Mouse (Mus musculus): ENCODE data around the gene Fbxl5.

The Fbxl5 gene

GRCm38 (mm10) chr5:43827366-43827765, 5.9 kb upstream of the Fbxl5 start:
- no peak for DNase-seq (ENCODE audit: low spot score)

DNA sequence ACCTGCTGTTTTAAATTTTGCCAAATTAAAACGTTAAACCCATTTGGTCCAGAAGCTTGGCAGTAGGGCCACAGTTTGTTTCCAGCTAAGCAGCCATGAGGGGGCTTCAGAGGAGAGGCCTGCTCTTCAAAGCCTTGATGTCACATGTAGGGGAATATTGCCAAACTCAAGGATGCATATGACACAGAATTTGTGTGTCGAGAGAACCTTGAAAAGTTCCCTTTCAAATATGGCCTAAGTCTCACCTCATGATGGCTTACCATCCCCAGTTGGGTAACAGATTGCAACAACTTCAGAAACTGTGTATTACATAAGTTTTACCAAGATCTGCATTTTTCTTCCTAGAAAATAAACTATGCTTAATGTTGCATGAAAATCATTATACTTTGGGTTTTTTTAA, 5.4 kb upstream of the Fbxl5 start:
- no peak for DNase-seq (ENCODE audit: low spot score)

DNA sequence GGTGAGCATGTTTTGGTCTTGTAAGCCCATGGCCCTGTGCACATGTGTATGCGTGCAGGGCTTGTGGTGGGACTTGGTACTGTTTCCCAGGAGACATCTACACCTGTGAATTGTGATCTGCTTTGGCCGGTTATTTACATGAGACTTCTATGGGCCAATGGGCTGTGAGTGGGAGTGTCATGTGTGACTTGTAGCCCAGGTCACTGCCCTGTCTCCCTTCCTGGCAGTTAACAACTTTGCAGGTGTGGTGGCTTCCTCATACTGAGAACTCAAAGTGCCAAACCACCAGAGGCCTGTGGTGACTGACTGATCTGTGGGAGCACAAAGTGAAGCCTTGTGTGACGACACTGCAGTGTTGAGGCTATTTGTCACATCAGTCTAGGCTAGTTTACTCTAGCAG, 3.1 kb upstream of the Fbxl5 start:
- DNase-seq (ENCODE audit: low spot score) = no peak

- DNase-seq (ENCODE audit: low spot score) = no peak
Measured at GRCm38 (mm10) chr5:43822824-43823223, 1.4 kb upstream of the Fbxl5 start.

GRCm38 (mm10) chr5:43822199-43822598, 761 bp upstream of the Fbxl5 start:
- DNase-seq (ENCODE audit: low spot score) = no peak

DNA sequence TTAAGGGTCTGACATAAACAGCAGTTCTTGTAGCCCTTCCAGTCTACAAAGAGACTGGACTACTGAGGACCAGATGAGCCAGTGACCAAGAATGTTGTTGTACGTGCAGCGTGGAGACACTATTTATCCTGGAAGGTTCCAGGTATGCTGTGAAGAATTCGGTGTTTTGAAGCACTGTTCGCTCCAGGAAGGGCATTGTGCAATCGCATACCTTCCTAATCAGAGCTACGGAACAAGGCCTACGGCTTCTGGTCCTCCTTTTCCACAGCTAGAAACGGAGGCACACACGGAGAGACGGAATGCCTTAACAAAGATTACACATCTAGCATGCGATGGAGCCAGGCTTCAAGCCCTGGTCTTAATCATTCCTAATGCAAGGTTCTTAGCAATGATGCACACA, 653 bp downstream of the Fbxl5 start:
- no peak for DNase-seq (ENCODE audit: low spot score)

- DNase-seq (ENCODE audit: low spot score) = no peak
Measured at GRCm38 (mm10) chr5:43818695-43819094, 2.7 kb downstream of the Fbxl5 start, which contains the start of gene Bst1. Gene Bst1, plus strand, starts transcription at chr5:43818885.

DNA sequence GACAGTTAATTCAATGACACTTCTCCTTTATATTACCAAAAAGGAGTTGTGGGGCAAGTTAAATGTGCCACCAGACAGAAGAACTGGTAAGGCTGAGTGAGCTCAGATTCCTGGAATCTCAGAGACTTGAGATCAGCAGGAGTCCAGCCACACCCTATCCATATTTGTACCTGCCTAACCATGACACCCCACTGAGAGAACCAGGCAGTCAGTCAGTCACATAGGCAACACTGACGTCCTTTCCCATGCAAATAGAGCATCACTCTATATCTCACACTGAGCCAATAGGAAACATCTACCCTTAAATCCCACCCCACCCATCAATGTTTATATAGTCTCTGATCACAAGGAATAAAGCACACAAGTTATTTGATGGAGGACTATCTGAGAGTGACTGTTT, 5.7 kb downstream of the Fbxl5 start:
- DNase-seq (ENCODE audit: low spot score) = no peak

- no peak for DNase-seq (ENCODE audit: low spot score)
Measured at GRCm38 (mm10) chr5:43814536-43814935, 6.9 kb downstream of the Fbxl5 start.

DNA sequence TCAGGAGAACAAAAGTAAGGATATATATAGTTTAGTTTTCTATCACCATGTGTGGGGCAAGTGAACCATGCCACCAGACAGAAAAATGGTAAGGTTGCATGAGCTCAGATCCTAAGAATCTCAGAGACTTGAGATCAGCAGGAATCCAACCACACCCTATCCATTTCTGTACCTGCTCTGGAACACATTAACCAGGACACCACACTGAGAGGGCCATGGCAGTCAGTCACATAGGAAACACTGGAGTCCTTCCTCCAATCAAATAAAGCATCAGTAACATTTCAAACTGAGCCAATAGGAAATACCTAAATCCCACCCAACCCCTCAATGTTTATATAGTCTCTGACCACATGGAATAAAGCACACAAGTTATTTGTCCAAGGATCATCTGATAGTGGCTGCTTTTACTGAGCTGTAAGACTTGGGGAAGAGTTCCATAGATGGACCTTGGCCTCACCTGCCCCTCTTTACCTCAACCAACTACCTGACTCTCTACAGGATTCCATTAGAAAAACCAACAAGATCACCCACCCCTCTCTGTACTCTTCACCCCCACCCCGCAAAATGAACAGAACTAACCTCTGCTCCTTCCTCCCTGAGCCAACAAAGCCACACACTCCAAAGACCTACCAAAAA, 10.9 kb downstream of the Fbxl5 start:
- DNase-seq (ENCODE audit: low spot score) = no peak

GRCm38 (mm10) chr5:43807744-43808696, 13.4 kb downstream of the Fbxl5 start:
- DNase-seq (ENCODE audit: low spot score) = peak; percentile 49

- no peak for DNase-seq (ENCODE audit: low spot score)
Measured at GRCm38 (mm10) chr5:43806914-43807313, 14.5 kb downstream of the Fbxl5 start.

DNA sequence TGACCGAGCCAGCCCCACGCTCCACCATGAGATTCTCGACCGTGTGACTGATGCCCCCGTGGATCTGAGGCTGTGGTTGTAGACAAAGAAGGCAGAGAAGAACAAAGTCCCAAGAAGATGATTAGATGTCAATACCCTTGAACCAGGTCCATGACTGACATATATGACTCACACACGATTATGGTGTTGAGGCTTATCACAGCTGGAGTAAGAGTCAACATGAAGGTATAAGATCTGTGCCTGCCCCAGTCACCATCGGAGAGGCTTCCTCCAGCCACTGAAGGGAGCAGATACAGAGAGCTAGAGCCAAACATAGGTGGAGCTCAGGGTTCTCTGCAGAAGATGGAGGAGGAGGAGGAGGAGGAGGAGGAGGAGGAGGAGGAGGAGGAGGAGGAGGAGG, 15.1 kb downstream of the Fbxl5 start:
- DNase-seq (ENCODE audit: low spot score) = no peak

DNA sequence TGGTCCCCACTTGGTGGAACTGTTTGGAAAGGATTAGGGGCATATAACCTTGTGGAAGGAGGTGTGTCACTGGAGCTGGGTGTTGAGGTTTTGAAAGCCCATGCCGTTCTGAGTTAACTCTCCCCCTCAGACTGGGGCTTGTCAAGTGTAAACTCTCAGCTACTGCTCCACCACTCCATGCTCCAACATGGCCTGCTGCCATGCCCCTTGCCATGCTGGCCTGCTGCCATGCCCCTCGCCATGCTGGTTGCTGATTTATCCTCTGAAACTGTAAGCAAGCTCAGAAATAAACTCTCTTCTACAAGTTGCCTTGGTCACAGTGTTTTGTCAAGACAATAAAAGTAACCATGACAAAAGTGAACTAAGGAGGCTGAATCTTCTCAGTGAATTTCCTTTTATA, 16.0 kb downstream of the Fbxl5 start:
- DNase-seq (ENCODE audit: low spot score) = no peak

DNA sequence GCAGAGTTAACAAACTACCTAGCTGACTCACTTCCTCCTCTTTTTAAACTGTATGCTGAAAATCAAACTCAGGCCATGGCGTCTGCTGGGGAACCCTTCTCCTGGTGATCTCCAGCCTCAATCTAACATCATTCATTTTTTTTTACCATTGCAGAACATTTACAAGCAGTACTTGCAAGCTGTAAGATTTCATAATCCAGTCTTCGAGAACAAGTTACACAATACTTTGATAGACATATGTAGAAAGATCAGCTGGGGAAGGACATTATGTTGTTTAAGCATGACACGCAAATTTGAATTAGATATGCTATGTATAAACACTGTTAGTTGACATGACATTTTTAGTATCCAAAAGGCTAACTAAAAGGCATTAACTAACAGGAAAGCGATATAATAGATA, 19.6 kb downstream of the Fbxl5 start:
- no peak for DNase-seq (ENCODE audit: low spot score)

DNA sequence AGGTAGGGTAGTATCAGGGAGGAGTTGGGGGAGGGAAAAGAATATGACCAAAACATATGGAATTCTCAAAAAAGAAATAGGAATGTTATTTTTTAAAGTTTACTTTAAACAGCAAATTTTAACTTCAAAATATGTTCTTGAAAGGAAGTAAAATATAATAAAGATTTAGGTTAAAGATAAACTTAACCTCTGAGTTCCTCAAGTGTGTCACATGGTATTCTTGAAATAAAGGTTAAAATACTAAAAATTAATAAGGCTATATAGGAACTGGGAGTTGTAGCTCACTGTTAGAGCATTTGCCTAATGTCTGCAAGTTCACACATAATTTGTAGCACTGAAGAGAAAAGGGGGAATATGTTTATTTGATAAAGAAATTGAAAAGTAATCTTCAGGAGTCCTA, 20.2 kb downstream of the Fbxl5 start:
- DNase-seq (ENCODE audit: low spot score) = no peak

- no peak for DNase-seq (ENCODE audit: low spot score)
Measured at GRCm38 (mm10) chr5:43800700-43801099, 20.7 kb downstream of the Fbxl5 start.

- no peak for DNase-seq (ENCODE audit: low spot score)
Measured at GRCm38 (mm10) chr5:43799530-43799929, 21.9 kb downstream of the Fbxl5 start.

GRCm38 (mm10) chr5:43792354-43792753, 29.1 kb downstream of the Fbxl5 start:
- no peak for DNase-seq (ENCODE audit: low spot score)

DNA sequence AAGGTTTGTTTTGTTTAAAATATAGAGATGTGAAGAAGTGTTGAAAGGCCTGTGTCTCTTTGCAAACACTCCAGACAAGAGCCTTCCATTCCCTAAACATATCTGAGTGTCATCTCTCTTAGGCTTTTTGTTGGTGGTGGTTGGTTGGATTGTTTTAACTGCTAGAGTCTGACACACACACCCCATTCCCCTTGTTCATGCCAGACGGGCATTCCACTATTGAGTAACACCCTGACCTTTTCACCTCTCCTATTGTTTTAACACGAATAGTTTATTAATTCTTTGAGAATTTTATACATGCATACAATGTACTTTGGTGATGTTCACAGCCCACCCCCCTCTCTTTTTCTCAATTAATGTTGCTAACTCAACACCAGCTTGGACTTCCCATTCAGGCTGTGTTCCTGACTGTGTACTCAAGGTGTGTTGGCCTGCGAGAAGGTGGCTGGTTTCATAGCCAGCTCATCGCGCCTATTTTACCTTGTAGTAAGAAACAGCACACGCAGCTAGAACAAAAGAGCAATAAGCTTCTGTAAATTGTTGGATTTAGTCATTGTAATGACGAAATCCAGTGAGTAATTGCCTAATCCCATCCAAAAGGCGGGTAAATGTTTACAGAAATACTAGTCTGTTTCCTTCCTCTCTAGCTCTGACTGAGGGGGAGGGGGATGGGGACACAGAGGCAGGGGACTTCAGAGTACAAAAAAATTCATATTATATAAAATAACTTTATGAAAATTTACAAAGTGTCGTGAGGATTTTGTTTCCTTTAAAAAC, 33.3 kb downstream of the Fbxl5 start:
- DNase-seq (ENCODE audit: low spot score) = no peak

DNA sequence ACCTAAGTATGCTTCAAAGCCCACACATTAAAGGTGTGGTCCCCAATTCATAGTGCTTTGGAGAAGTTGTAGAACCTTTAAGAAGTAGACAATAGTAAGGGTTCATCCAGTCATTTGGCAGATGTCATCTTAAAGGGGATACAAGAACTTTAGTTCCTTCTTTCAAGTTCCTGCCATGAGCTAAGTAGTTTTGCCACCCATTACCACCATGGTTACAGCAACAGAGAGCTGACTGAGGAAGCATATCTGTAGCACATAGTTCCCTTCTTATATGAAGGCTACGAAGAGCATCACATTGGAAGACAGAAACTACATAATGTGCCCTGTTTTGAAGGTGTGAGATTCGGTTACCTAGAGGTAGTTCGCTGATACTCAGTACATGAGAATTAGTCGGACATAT, 34.8 kb downstream of the Fbxl5 start:
- DNase-seq (ENCODE audit: low spot score) = no peak

GRCm38 (mm10) chr5:43783996-43784395, 37.4 kb downstream of the Fbxl5 start:
- no peak for DNase-seq (ENCODE audit: low spot score)

All from ovary, postnatal 10 days (tissue).